Mouse (Mus musculus): ENCODE data around the gene Nagpa.
"Not testable (repeated sequence)": the region's sequence is repeated elsewhere in the genome, so short reads cannot be mapped to it uniquely, and the experiment has no call there.

The Nagpa gene

DNA sequence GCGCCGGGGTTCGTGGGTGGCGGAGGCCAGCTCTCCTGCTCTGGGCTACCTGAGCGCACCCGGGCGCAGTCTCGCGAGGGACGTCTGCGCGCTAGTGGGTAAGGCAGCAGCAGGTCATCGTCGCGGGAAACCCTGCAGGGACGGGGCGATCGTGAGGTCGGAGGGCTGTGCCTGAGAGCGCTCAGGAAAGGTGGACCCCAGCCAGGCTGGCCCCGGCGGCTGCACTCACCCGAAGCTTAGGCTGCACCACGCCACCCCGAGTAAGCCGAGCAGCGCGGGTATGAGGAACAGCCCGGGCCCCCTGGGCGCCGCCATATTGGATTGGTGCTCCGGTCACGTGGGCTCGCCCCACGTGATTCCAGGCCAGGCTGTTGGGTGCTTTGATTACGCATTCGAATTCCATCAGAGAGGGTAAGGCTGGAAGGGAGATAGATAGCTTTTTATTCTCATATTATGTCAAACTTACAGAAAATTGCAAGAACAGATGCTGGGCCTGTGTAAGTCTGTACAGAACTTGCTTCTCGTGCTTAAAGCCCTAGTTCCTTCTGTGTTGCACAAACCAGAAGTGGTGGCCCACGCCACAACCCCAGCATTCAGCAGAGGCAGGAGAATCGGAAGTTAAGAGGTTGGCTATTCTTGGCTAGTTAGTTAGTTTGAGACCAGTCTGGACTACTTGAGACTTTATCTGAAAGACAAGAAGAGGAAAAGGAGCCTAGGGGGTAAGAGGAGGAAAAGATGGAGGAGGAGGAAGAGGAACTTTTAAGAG, at the start of gene Nagpa:
Gene Nagpa (minus strand): TSS at position 345 of the 766 bp plus-strand sequence.
- peak; percentile 93 for DNase-seq

DNA sequence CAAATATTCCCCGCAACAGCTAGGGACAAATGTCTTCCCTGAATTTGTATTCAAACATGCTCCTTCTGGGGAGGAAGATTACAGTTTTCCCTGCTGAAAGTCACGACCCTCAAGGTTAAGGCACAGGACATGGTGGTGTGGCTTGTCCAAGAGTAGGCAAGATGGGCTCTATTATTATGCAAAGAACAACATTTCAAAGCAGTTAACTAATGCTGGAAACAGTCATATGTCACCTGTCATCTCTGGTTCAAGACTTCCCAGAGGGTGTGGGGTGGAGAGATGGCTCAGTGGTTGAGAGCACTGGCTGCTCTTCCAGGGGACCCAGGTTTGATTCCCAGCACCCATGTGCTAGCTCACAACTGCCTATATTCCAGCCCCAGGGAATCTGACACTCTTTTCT, 48.4 kb upstream of the Nagpa start:
- no peak for DNase-seq

DNA sequence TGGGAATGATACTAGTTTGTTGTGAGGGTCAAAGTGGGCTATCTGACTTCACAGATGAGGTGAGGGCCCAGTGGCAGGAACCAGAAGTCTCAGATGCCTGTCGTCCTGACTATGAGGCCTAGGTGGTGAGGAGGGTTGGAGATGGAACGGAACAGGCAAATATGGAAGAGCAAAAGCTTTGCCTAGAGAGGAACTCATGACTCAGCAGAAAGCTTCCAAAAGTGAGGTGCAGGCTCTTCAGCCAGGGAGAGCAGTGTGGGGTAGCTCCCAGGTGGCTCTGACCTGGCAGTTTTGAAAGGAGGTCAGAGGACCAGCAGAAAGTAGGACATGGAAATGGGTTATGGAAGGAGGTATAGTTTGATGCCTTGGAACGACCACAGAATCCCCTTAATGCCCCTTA, 47.1 kb upstream of the Nagpa start:
- DNase-seq = no peak

DNA sequence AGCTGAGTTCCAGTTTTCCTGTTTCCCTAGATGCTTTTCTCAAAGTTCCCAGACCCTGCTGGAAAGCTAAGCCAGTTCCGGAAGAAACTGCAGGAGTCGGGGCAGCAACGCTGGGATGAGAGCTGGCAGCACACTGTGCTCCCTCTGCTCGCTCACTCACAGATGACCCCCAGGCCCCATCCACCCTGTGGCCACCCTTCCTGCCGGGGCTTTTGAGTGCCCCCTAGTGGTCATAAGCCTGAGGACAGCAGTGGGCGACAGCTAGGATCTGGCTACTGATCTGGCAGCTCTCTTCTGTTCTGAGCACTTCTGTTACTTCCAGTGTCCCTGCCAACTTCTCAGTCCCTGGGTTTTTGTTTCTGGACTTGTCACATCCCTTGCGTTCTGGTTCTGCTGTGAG, 40.6 kb upstream of the Nagpa start:
- peak; percentile 61 for DNase-seq

DNA sequence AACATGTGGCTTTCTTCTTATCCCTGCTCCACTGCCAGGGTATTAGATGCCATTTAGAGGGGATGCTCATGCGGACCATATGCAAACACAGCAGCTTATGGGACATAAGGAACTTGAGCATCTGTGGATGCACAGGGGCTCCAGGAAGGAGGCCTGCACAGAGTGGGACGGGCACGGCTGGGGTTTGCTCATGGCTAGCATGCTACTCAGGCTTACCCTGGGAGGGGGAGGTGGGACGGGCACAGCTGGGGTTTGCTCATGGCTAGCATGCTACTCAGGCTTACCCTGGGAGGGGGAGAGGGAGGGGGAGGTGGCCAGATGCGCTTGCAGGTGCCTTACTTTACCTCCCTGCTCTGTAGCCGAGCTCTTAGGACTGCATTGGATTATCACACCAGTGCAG, 39.1 kb upstream of the Nagpa start:
- DNase-seq = no peak

DNA sequence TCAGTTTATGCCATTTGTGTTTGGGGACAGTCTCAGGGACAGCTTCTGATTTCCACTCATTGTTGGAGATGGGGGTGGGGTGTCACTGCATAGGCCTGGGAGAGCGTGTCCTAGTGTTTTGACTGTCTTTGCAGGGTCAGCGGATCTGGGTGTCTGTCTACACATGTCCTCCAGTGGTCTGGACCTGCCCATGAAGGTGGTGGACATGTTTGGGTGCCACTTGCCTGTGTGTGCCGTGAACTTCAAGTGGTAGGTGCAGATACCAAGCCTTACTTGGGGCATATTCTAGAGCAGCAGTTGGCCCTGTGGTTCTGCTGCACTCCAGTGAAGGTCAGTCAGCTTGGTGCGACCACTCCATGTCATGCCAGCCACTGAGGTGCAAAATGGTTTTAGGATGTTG, 38.5 kb upstream of the Nagpa start:
- no peak for DNase-seq

DNA sequence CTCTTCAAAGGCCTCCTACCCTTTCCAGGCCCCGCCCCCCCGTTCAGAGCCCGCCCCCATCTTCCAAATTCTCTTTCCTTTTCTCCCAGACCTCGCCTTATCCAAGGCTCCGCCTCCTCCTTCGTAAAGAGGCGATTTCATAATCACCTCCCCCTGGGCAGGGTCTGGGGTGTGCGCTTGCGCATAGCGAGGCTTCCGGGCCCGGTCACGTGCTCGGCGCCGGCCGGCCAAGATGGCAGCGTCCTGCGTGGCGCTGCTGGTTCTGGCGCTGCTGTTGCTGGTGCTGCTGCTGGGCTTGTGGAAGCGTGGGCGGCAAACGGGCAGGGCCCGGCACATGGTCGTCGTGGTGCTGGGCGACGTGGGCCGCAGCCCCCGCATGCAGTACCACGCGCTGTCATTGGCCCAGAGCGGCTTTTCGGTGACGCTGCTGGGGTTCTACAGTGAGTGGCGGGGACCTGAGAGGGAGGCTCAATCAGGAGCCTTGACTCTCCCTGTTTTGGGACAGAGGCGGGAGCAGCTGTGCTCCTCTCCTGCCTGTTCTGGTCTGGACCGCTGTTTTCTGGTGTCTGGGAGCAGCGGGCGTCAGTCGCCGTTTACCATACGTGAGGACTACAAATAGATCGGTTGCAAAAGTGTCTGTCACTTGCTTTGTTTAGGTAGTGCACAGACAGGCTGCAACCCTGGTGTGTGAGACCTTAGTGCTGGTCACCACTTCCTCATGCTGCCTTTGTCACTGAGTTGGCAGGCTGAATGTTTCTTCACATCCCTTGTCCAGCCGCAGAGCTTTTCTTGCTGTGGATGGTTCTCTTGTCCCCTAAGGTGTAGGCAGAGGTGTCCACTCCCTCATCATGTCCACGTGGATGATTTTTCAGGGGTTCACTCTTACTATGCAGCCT, 29.9 kb upstream of the Nagpa start, which contains the start of gene Alg1:
Gene Alg1 (plus strand): TSS at position 204 of the 896 bp plus-strand sequence.
- peak; percentile 96 for DNase-seq

DNA sequence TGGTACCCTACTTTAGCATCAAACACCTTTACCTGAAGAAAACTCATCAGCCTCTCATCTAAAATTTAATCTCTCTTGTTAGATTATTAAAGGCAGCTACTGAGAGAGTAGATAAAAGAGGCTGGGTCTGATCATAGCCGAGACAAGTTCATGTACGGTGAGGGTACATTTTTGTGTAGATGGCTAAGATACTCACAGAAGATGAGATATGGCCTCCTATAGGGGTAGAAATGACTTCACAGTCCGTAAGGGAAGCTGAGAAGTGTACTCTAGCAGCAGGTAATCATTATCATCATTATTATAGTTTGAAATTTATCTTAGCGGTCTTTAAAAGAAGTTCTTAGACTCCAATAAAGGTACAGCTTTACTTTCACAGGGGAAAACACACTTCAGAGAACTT, 29.2 kb upstream of the Nagpa start:
- no peak for DNase-seq

DNA sequence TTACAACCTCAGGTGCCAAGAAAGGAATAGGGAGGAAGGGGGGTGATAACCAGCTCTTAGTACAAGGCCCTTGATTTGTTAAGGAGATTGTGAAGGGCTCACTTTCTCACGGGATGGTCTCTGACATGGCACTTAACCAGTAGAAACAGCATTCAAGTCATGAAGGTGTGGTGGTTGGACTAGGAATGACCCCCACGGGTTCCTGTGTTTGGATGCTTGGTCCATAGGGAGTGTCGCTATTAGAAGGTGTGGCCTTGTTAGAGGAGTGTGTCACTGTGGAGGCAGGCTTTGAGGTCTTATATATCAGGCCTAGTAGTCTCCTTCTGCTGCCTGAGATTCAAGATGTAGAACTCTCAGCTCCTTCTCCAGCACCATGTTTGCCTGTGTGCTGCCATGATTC, 24.3 kb upstream of the Nagpa start:
- DNase-seq = not testable (repeated sequence)

DNA sequence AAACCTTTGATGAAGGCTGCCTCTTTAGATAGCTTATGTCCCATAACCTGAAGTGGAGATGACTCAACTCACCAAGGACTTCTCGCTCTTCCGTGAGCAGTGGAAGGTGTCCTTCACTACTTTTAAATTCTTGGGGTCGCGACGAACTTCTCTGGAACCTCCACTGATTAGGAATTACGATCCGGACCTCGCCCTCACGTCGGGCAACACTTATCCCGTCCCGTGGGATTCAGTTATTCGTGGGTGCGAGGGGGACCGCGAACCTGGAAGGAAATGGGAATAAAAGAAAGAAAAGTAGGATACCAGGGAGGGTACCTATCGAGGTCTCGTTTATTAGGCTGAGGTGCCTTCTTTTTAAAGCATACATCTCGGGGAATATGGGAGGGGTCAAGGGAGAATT, 23.7 kb upstream of the Nagpa start:
- not testable (repeated sequence) for DNase-seq

DNA sequence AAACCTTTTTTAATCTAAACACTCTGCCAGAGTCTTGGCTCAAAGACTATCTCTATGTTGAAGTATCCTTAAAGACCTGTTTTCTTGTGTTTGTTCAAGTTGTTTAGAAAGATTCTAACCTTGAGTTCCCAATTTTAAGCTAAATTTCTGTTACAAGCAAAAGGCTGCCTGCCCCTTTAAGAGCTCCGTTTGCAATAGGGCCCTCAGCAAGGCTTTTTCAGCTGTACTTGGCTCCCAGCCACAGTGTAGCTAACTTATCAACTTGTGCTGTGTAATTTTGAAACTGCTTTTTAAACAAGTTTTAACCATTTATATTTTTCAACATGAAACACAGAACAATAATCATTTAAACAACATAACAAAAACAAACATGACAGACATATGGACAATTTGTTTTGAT, 22.7 kb upstream of the Nagpa start:
- DNase-seq = not testable (repeated sequence)

DNA sequence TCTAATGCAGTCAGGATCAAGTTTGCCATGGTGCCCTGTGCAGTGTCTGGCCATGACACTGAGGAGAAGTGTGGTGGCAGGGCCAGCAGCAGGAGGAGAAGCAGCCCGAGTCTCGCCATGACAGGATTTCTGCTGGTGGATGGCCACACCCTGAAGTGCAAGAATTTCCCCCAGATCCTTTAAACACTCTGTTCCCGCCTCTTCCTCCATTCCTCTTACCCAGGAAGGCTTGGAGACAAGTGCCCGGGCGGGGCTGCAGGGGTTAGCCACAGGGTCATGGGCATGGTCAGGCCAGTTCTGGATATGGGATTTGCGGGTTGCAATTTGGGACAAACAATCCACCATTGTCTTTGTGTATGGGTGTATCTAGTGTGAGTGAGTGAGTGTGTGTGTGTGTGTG, 18.3 kb upstream of the Nagpa start, which contains the start of gene AU021092:
Gene AU021092 (minus strand): TSS at position 160 of the 400 bp plus-strand sequence.
- DNase-seq = no peak

DNA sequence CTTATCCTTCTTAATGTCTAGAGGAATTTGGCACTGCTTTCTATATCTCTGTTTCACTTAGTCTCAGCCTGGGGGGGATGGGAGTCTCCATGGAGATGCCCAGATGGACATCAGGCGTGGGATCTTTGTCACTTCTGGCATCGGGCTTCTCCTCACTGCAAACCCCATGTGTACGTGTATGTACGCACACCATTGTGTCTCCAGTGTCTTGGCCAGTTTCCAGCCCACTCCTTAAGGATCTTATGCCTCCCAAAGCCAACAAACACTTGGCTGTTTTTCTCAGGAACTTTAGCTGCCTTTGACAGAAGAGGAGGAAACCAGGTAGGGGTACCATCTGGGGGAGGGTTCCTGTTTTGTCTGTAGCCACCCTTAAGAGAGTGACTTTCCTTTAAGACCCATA, 17.6 kb upstream of the Nagpa start:
- DNase-seq = no peak

DNA sequence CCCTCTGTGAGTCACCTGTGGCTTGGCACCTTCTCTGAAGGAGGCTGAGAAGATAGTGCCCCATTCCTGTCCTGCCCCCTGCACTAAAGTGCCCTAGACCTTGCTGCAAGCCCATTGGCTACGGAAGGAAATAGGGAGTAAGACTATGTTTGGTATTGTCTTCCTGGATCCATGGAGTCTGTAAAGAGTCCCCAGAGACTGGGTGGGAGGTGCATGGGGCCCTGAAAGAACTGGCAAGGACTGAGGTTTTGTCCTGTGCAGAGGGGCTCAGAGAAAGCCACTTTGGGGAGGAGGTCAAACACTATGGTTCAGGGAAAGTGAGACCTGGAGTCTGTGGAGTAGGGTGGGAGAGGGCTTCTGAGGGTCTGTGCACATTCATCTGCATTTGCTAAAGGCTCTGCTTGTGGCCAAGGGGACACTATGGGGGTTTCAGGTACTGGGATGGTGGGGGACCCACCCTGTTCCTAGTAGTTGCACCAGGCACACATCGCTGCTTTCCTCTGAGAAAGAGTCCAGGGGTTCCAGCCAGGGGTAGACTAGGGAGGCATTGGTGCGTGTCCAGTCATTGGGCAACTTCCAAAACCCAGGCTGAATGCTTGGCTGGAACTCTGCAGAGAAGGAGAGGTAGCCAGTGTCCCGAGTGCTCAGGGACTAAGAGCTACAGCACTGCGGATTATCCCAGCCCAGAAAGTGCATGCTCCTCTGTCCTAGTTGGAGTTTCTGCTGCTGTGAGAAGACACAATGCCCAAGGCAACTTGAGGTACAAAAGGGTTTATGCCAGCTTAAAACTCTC, 13.7 kb upstream of the Nagpa start:
- DNase-seq = no peak

DNA sequence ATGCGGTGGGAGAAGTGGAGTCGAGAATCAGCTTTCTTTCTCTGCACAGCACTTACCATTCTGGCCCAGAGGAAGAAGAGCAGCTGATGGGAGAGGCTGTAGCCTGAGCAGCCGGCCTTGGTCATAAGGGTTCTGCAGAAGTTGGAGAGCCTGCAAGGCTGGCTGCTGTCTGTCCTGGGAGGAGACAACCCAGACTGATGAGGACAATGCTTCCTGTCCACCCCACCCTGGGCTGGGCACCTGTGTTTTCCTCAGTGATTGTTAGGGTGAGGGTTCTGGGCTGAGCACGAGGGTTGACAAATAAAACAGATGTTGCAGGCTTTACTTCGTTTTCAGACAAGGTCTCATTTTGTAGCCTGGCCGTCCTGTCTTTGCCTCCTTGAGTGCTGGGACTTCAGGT, 12.9 kb upstream of the Nagpa start:
- DNase-seq = no peak

DNA sequence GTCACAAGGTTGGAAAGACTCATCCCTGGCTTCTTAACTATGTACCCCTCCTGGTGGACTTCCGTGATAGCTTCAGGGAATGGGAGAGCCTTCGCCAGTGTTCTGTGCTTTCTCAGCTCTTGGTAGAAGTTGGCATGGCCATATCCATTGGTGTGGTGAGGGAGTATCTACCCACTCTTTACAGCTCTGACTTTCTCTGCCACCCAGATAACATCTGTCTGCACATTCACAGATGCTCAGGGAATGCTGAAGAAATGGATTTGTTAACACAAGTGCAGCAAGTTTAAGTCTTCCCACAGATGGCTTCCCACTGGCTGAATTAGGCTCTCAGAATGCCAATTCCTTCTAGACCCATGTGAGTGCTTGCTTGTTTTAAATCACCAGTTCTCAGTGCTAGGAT, 10.3 kb upstream of the Nagpa start:
- no peak for DNase-seq

DNA sequence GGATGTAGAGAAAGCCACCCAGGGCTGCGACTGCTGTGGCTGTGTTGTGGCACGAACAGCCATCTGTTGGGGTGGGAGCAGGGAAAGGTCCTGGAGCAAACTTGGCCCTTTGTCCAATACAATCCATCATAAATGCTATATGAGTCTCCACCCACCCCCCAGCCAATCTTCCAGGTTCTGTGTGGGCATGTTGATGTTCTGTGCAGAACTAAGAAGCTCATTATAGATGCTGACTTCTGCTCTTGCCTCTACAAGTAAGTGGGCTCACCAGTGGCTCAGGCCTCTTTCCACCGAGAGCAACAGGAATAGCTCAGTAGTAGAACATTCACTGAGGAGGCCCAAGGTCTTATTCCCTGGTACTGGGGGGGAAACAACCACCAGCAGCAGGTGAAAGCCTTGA, 8.3 kb upstream of the Nagpa start:
- DNase-seq = no peak

DNA sequence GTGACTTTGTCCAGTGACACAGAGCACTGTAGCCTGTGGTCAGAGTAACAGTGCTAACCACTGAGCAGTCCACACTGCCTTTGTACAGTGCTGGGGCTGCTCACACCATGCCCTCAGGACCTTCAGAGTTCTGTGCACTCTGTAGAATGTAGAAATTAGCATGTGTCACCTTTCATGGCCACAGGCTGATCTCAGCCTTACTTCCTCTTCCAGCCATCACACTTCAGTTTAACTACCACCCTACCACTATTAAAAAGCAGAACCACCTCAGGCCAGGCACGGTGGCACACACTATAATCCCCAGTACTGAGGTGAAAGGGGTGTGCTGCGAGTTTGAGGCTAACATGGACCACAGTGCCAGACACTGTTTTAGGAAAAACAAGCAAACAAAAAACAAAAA, 6.6 kb upstream of the Nagpa start:
- DNase-seq = no peak

DNA sequence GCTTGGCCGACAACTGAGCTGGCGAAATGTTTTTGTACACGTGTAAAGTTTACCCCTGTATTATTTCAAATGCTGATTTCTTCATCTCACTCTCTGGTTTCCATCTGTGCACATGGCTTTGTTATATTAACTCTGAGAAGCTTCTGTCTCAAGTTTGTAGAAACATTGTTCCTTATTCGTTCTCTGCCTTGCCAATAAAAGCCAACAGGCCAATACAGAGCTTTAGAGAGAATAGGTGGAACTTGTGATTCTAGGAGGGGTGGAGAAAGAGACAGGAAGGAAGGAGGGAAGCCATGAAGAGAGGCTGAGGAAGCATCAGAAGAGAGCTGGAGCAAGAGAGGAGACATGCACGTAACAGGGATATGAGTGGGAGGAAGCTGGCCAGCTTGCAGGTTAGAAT, 2.2 kb upstream of the Nagpa start:
- no peak for DNase-seq

DNA sequence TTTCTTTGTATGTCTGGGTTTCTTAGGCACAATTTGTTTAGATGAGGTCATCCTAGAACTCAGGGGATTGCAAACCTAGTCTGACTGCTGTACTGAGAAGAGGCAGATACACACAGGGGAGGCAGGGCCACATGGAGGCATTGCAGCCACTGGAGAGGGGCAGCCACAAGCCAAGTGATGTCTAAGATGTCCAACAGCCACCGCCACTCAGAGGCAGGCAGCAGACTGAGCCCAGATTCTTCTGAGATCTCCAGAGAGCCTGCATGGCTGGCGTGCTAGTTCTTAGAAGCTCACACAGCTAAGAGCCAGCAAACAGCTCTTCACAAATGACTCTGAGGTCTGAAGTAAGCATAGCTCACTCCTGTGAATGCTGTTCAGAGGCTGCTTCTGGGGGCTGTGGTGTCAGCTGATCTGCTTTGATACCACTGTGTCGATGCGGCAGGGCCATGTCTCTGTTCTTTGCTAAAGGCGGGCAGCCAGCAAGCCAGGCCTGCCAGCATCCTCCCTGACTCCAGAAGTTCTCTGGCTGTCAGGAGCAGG, 1.7 kb upstream of the Nagpa start:
- no peak for DNase-seq

DNA sequence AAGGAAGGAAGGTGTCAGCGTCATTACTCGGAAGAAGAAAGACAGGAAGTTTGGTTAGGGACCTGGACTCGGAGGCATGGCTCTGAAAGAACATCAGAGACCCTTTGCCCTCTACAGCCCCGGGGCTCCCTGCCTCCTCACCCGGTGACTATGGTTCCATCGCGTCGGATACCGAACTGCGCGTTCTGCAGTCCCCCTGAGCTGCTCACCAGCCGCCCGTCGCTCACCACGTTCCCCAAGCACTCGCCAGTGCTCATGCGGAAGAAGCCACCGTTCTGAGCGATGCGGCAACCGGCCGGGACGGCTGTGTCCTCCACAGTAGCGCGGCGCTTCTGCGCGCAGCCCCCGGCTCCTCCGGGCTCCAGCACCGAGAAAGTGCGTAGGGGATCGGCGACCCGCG, 612 bp downstream of the Nagpa start:
- no peak for DNase-seq

DNA sequence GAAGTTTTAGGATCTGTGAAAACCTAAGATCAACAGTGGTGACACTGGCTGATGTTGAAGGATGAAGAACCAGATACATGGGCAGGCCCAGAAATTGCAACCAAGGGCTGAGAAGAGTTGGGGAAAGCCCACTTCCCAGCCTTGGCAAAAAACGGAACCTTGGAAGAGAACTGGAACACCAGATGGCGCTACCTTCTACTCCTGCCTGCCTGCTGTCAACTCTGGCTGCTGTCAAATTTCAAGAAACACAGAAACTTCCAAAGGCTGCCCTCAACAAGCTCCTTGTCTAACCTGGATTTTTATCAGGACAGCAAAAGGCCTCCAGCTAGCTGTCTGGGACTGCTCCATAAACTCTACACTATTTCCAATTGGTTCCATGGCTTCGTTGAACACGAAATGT, 1.1 kb downstream of the Nagpa start:
- DNase-seq = peak; percentile 53

DNA sequence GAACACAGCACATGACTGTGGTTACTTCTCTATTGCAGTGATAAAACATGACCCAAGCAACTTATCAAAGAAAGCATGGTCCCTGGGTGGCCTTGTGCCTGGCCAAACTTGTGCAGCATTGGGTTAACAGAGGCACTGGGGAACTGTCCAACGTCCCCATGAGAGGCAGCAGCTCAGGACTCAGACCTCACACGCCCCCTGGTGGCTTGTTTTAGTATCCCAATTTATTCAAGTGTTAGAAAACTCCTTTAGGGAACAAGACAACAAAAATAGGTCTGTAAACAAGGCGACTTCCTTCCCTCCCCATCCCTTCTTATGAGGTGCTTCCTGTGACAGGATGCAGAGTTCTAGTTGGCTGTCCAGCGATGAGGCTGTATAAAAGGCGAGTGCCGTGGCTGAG, 8.7 kb downstream of the Nagpa start:
- peak; percentile 71 for DNase-seq
